Mouse (Mus musculus): ENCODE data around the gene Prh1.
"Not testable (repeated sequence)": the region's sequence is repeated elsewhere in the genome, so short reads cannot be mapped to it uniquely, and the experiment has no call there.

GRCm38 (mm10) chr6:132569509-132569908, at the start of gene Prh1:
- TF ChIP-seq POLR2A (IDR thresholded peaks at IDR 0.05; ENCODE audit: borderline replicate concordance, extremely low read depth, low read depth, low read length); CTCF (IDR thresholded peaks at IDR 0.05; ENCODE audit: insufficient read depth, low read length): not testable (repeated sequence)
